Mouse (Mus musculus) 3134 (cell line): ENCODE data around the gene Ccdc188.
"Not testable (repeated sequence)": the region's sequence is repeated elsewhere in the genome, so short reads cannot be mapped to it uniquely, and the experiment has no call there.

Source experiments
- DNase-seq: peaks from one replicate; pipeline ENCODE4 v3.0.0-alpha.2; 2011; ENCODE audit warnings: low spot score; ENCODE audit not compliant: insufficient read length; ENCODE audit errors: extremely low read depth

Ccdc188 gene

GRCm38 (mm10) chr16:18217579-18217978, at the start of gene Ccdc188:
Gene Ccdc188, plus strand, starts transcription at chr16:18217879.
- DNase-seq = no peak

- DNase-seq = no peak
Measured at GRCm38 (mm10) chr16:18169156-18169555, 48.5 kb upstream of the Ccdc188 start.

GRCm38 (mm10) chr16:18169776-18170175, 47.9 kb upstream of the Ccdc188 start:
- DNase-seq = peak; percentile 49

- DNase-seq = no peak
Measured at GRCm38 (mm10) chr16:18172266-18172855, 45.3 kb upstream of the Ccdc188 start.

- no peak for DNase-seq
Measured at GRCm38 (mm10) chr16:18173231-18173630, 44.4 kb upstream of the Ccdc188 start.

GRCm38 (mm10) chr16:18173788-18174187, 43.9 kb upstream of the Ccdc188 start:
- no peak for DNase-seq

GRCm38 (mm10) chr16:18175817-18176541, 41.7 kb upstream of the Ccdc188 start:
- DNase-seq = no peak

- no peak for DNase-seq
Measured at GRCm38 (mm10) chr16:18176758-18177157, 40.9 kb upstream of the Ccdc188 start.

GRCm38 (mm10) chr16:18179591-18179990, 38.1 kb upstream of the Ccdc188 start:
- no peak for DNase-seq

- DNase-seq = no peak
Measured at GRCm38 (mm10) chr16:18181398-18181797, 36.3 kb upstream of the Ccdc188 start.

- DNase-seq = peak; percentile 57
Measured at GRCm38 (mm10) chr16:18182766-18183165, 34.9 kb upstream of the Ccdc188 start.

- DNase-seq = no peak
Measured at GRCm38 (mm10) chr16:18185715-18186449, 31.8 kb upstream of the Ccdc188 start.

GRCm38 (mm10) chr16:18186798-18187197, 30.9 kb upstream of the Ccdc188 start:
- no peak for DNase-seq

- DNase-seq = no peak
Measured at GRCm38 (mm10) chr16:18187221-18187620, 30.5 kb upstream of the Ccdc188 start.

GRCm38 (mm10) chr16:18191006-18191405, 26.7 kb upstream of the Ccdc188 start:
- no peak for DNase-seq

- DNase-seq = no peak
Measured at GRCm38 (mm10) chr16:18194208-18194985, 23.3 kb upstream of the Ccdc188 start.

GRCm38 (mm10) chr16:18195068-18195467, 22.6 kb upstream of the Ccdc188 start:
- DNase-seq = peak; percentile 92

- DNase-seq = not testable (repeated sequence)
Measured at GRCm38 (mm10) chr16:18195561-18195960, 22.1 kb upstream of the Ccdc188 start.

GRCm38 (mm10) chr16:18197881-18198280, 19.8 kb upstream of the Ccdc188 start:
- no peak for DNase-seq

GRCm38 (mm10) chr16:18198365-18199098, 19.1 kb upstream of the Ccdc188 start:
- DNase-seq = no peak
